Mouse (Mus musculus): ENCODE measurements around the gene St7l. TPM values are rescaled to one million over a fixed set of nuclear protein-coding genes. Genes with fewer than 3 reads are reported as not detected.
"Not testable (repeated sequence)": the region's sequence is repeated elsewhere in the genome, so short reads cannot be mapped to it uniquely, and the experiment has no call there.

St7l gene
- polyA plus RNA-seq, 1 experiment: 13.7 TPM

DNA sequence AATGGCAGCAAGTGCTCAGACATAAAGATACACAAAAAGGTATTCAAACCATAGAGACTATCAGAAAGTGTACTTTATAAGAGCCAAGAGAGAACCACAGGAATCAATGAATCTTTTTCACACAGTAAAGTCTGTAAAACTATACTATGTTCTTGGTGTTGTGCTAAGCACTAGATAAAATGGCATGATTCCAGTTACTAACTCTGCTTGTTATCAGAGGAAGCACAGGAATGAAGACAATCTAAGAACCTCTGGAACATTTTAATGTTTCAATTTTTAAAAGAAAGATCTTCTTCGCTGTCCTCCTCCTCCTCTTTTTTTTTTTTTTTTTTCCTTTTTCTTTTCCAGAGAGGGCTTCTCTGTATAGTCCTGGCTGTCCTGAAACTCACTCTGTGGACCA, 5.2 kb upstream of the St7l start:
- no peak for TF ChIP-seq POLR2A (IDR thresholded peaks at IDR 0.05; ENCODE audit: borderline replicate concordance, insufficient read depth, low read length)
- TF ChIP-seq CTCF (IDR thresholded peaks at IDR 0.05; ENCODE audit: borderline replicate concordance, insufficient read depth, low read depth, low read length): no peak
- Histone ChIP-seq H3K27me3 (ENCODE audit: control insufficient read depth, insufficient read depth, low read length) (no peaks in the 10 kb centered on the region), H3K4me3 (replicated peaks; ENCODE audit: insufficient read depth, low read depth, low read length) (no peak overlapping the region), H3K27ac (ENCODE audit: insufficient read depth, low read length) (no peak overlapping the region), H3K4me1 (ENCODE audit: control insufficient read depth, insufficient read depth, low read length) (no peaks in the 10 kb centered on the region; the same call in 1 of the 2 replicates)
- no peak for DNase-seq
- 95% methylated on average over 1 of the region's 1 CpGs for WGBS

- WGBS: under 1% methylated on average over 48 of the region's 48 CpGs
Measured at GRCm38 (mm10) chr3:104864651-104865340, 991 bp downstream of the St7l start.

GRCm38 (mm10) chr3:104865341-104865788, 1.6 kb downstream of the St7l start:
- WGBS: under 1% methylated on average over 12 of the region's 12 CpGs
- no peak for DNase-seq
- peak overlapping the region; percentile 87 for H3K27ac ChIP-seq (ENCODE audit: insufficient read depth, low read length)

More at GRCm38 (mm10) chr3:104864651-104865340, 991 bp downstream of the St7l start:
- no peaks in the 10 kb centered on the region for H3K27me3 ChIP-seq (ENCODE audit: control insufficient read depth, insufficient read depth, low read length)
- H3K27ac ChIP-seq (ENCODE audit: insufficient read depth, low read length): peak overlapping the region; percentile 90
- DNase-seq: peak; percentile 93 to 94
- H3K4me3 ChIP-seq (replicated peaks; ENCODE audit: insufficient read depth, low read depth, low read length): peak overlapping the region; percentile 94
- H3K4me1 ChIP-seq (ENCODE audit: control insufficient read depth, insufficient read depth, low read length): no peaks in the 10 kb centered on the region; the same call in 1 of the 2 replicates
- TF ChIP-seq POLR2A (IDR thresholded peaks at IDR 0.05; ENCODE audit: borderline replicate concordance, insufficient read depth, low read length) (peak; percentile 75), CTCF (IDR thresholded peaks at IDR 0.05; ENCODE audit: borderline replicate concordance, insufficient read depth, low read depth, low read length) (no peak)

GRCm38 (mm10) chr3:104866674-104867073, 2.9 kb downstream of the St7l start:
- not testable (repeated sequence) for H3K27ac ChIP-seq (ENCODE audit: insufficient read depth, low read length); H3K4me1 ChIP-seq (ENCODE audit: control insufficient read depth, insufficient read depth, low read length); DNase-seq; H3K4me3 ChIP-seq (replicated peaks; ENCODE audit: insufficient read depth, low read depth, low read length); H3K27me3 ChIP-seq (ENCODE audit: control insufficient read depth, insufficient read depth, low read length)

More at GRCm38 (mm10) chr3:104865341-104865788, 1.6 kb downstream of the St7l start:
- Histone ChIP-seq H3K27me3 (ENCODE audit: control insufficient read depth, insufficient read depth, low read length) (no peaks in the 10 kb centered on the region), H3K4me3 (replicated peaks; ENCODE audit: insufficient read depth, low read depth, low read length) (peak overlapping the region; percentile 94), H3K4me1 (ENCODE audit: control insufficient read depth, insufficient read depth, low read length) (no peaks in the 10 kb centered on the region; the same call in 1 of the 2 replicates)
- no peak for TF ChIP-seq CTCF (IDR thresholded peaks at IDR 0.05; ENCODE audit: borderline replicate concordance, insufficient read depth, low read depth, low read length)
- TF ChIP-seq POLR2A (IDR thresholded peaks at IDR 0.05; ENCODE audit: borderline replicate concordance, insufficient read depth, low read length): no peak

GRCm38 (mm10) chr3:104869611-104870010, 5.8 kb downstream of the St7l start:
- no peak overlapping the region for H3K4me3 ChIP-seq (replicated peaks; ENCODE audit: insufficient read depth, low read depth, low read length)
- TF ChIP-seq CTCF (IDR thresholded peaks at IDR 0.05; ENCODE audit: borderline replicate concordance, insufficient read depth, low read depth, low read length) (no peak), POLR2A (IDR thresholded peaks at IDR 0.05; ENCODE audit: borderline replicate concordance, insufficient read depth, low read length) (no peak)

DNA sequence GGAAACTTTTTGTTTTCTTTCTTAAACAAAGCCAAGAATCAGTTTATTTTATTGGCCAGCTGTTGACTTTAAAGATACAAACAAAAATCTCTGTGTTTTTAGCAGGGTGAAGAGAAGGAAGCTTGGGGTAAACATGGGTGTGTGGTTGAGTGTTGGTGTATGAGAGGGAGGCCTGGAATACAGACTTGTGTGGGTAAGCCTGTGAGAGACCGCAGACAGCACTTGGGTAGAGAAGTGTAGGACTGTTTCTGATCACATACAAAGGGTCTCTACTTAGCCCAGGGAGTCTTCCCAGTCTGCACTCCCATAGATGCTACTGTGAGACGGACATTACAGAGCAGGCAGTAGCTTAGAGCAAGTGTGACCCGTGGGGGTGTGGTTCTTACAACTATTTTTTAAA, 24.8 kb downstream of the St7l start:
- H3K27ac ChIP-seq (ENCODE audit: insufficient read depth, low read length): no peak overlapping the region
- DNase-seq: no peak
- no peaks in the 10 kb centered on the region for H3K4me1 ChIP-seq (ENCODE audit: control insufficient read depth, insufficient read depth, low read length)
- 87% methylated on average over 3 of the region's 3 CpGs for WGBS
- TF ChIP-seq CTCF (IDR thresholded peaks at IDR 0.05; ENCODE audit: borderline replicate concordance, insufficient read depth, low read depth, low read length): no peak
- TF ChIP-seq POLR2A (IDR thresholded peaks at IDR 0.05; ENCODE audit: borderline replicate concordance, insufficient read depth, low read length): no peak
- H3K27me3 ChIP-seq (ENCODE audit: control insufficient read depth, insufficient read depth, low read length): no peaks in the 10 kb centered on the region
- no peak overlapping the region for H3K4me3 ChIP-seq (replicated peaks; ENCODE audit: insufficient read depth, low read depth, low read length)

More at GRCm38 (mm10) chr3:104869611-104870010, 5.8 kb downstream of the St7l start:
- Histone ChIP-seq H3K27ac (ENCODE audit: insufficient read depth, low read length) (no peak overlapping the region), H3K27me3 (ENCODE audit: control insufficient read depth, insufficient read depth, low read length) (no peaks in the 10 kb centered on the region), H3K4me1 (ENCODE audit: control insufficient read depth, insufficient read depth, low read length) (no peaks in the 10 kb centered on the region)
- no peak for DNase-seq

GRCm38 (mm10) chr3:104896141-104896540, 32.3 kb downstream of the St7l start:
- no peaks in the 10 kb centered on the region for H3K4me1 ChIP-seq (ENCODE audit: control insufficient read depth, insufficient read depth, low read length)
- no peak for DNase-seq
- no peaks in the 10 kb centered on the region for H3K27me3 ChIP-seq (ENCODE audit: control insufficient read depth, insufficient read depth, low read length)
- WGBS: 73% methylated on average over 3 of the region's 3 CpGs
- H3K27ac ChIP-seq (ENCODE audit: insufficient read depth, low read length): no peak overlapping the region
- TF ChIP-seq CTCF (IDR thresholded peaks at IDR 0.05; ENCODE audit: borderline replicate concordance, insufficient read depth, low read depth, low read length): no peak
- no peak for TF ChIP-seq POLR2A (IDR thresholded peaks at IDR 0.05; ENCODE audit: borderline replicate concordance, insufficient read depth, low read length)
- no peak overlapping the region for H3K4me3 ChIP-seq (replicated peaks; ENCODE audit: insufficient read depth, low read depth, low read length)

DNA sequence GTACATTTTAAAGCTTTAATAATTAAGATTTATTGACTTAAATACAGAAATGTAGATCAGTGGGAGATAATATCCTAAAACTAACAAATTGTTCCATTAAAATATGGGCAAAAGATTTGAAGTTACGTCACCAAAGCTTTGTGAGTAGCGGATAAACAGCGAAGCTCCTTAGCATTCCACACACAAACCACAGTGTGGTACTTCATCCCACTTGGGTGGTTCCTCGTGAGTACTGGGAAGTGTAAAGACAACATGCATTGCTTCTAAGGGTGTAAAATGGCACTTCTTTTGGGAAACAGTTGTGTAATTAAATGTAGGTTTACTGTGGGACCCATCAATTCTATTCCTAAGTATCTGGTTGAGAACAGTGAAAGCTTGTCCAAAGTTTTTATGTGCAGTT, 37.3 kb downstream of the St7l start:
- Histone ChIP-seq H3K4me1 (ENCODE audit: control insufficient read depth, insufficient read depth, low read length) (no peaks in the 10 kb centered on the region), H3K4me3 (replicated peaks; ENCODE audit: insufficient read depth, low read depth, low read length) (no peak overlapping the region), H3K27me3 (ENCODE audit: control insufficient read depth, insufficient read depth, low read length) (no peaks in the 10 kb centered on the region), H3K27ac (ENCODE audit: insufficient read depth, low read length) (no peak overlapping the region)
- 96% methylated on average over 4 of the region's 4 CpGs for WGBS
- no peak for DNase-seq
- TF ChIP-seq POLR2A (IDR thresholded peaks at IDR 0.05; ENCODE audit: borderline replicate concordance, insufficient read depth, low read length) (no peak), CTCF (IDR thresholded peaks at IDR 0.05; ENCODE audit: borderline replicate concordance, insufficient read depth, low read depth, low read length) (no peak)

Measured in cerebellum, adult 2 months (tissue).